Mouse (Mus musculus) thymus, postnatal 4 days (tissue): ENCODE measurements around the gene Satb2.

Experiments
- DNase-seq: peaks from one replicate; pipeline ENCODE4 v3.0.0; 2021

Gene Satb2

DNA sequence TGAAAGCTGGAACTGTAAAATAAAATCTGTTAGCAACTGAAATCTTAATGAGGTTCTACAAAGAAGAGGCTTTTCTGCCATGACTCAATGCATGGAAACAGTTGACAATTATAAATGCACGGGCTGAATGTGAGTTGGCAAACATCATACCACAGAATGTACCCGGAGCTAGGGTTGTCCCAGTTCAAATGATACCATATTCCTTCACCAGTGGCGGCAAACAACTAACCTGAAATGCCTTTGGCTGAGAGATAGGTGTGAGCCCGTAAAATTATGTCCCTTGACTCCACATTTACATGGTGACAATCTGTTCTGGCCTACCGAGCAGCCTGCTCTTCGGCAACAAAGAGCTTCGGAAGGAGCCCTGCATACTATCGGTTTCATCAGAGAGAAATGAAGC is 58.0 kb downstream of the Satb2 start:
- no peak for DNase-seq

DNA sequence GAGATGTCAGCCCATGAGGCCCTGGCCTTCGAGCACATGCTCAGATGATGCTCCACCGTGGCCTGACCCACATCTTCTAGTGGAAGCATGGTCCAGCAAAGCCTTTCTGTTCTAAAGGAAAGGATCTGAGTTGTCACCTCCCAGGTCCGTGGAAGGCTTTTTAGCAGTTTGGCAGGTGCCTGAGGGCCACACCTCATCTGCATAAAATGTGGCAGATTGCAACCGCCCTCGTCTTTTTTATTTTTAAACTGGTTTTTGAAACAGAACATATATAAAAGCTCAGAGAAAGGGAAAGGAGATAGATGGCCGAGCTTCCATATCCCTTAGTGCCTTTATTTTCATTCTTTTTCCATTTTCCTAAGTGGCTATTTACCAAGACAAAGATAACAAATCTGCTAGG is 64.2 kb downstream of the Satb2 start:
- no peak for DNase-seq

DNA sequence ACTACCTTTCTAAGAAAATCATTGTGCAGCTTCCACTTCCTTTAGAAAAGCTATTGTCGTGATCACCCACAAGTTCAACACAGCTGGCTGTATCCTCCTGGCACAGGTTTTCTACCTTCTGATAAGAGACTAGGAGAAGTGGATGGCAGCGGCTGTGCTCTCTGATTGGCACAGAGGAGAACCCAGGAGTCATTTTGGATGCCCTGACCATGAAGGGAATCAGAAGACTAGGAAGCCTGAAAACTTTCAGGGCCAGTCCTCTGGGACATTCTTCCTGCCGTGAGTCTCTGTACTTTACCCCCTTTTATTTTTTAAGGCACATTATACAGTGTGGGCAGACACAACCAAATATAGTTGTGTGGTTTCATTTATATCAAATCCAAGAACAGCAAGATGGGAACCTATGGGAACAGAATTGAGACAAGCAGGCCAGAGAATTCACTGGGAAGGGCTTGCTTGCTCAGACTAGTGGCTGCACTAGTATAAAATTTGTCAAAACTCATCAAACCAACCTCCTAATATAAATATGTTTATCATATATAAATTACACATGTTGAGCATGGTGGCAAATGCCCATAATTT is 77.7 kb downstream of the Satb2 start:
- no peak for DNase-seq

DNA sequence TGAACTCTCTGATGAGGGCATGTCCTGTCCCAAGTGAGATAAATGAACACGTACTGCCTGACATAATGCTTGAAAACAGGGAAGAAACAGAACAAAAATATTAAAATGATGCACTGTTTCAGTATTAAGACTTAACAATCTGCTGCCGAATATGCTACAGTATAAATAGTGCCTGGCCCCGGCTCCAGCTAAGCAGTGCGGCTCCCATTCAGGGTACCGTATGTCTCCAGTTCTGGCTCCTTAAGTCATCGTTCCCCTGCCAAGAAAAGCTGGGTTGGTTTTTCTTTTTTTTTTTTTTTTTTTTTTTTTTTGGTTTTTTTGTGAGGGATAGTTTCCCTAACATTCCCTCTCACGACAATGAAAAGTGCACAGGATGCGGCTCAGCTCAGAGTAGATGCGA is 78.3 kb downstream of the Satb2 start:
- DNase-seq = no peak

DNA sequence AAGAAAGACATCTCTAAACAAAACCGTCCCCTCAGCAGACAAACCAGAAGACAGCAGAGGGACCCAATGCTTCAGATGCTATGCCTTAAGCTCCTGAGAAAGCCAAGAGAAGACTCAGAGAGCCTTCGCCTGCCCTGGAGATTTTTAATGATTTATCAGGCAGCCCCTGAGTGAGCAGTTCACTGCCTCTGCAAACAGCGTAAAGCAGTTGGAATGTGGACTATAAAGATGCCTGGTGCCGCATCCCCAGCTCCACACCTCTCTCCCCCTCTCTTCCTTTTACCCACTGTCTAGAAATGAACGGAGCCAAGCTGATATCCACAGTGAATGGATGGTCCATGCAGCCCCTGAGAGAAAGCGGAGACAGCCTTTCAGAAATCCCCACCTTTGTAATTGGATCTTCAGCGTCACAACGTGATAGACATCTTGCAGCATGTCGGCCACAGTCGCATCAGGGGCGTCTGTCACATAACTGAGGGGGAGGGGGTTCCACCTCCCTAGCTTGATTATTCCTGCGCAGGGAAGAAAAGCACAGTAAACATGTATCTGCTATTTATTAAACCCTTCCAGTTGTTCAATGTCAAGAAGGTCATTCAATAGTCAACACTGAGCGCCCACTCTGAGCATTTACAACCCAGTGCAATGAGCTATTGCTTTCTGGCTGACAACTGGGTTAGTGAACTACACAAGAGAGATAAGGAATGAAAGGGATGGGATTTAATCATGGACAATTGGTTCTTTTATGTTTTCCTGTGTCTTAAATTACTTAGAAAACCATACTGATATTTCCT is 79.6 kb downstream of the Satb2 start:
- no peak for DNase-seq

DNA sequence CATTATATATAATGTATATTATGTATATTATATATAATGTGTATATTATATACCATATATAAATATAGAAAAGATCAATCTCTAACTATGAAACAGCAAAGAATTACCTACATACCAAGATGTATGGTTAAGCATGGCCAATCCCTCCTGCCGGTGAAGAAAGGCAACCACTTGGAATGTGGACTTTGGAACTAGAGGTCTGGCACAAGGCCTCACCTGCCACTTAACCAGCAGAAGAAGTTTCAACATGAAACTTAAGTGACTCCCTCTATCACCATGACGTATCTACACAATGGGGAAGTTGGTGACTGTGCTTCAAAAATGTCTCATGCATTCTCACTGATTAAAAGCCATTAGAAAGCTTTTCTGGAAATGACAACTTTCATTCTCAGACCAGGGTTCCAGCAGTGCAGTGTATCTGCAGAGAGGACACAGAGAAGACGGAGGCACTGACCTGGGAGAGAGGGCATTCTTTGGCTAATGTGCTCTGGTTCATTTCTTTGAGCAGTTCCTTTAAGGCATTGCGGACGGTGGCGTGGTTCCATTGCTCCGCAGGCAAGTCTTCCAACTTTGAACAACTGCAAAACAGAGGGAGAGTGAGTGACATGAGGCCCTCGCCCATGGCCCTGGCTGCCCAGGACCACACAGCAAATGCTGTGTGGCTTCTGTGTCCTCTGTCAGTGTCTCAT is 80.8 kb downstream of the Satb2 start:
- no peak for DNase-seq

DNA sequence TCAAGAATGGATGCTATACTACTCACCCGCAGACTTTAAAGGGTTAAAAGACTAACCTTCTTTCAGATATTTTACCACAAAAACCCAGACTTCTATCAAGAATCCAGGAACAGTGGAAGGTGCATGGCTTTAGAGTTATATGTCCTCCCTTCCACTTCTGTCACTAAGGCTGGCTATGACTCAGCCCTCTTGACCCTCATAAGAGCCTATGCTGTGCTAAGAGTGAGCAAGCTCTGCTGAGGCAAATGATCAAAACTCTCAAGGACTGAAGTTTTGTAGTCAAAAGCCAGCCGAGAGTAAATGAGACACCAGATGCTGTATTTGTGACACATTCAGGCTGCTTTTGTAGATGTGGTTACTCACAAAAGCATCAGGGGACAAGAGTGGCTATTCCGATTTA is 81.8 kb downstream of the Satb2 start:
- DNase-seq = no peak

DNA sequence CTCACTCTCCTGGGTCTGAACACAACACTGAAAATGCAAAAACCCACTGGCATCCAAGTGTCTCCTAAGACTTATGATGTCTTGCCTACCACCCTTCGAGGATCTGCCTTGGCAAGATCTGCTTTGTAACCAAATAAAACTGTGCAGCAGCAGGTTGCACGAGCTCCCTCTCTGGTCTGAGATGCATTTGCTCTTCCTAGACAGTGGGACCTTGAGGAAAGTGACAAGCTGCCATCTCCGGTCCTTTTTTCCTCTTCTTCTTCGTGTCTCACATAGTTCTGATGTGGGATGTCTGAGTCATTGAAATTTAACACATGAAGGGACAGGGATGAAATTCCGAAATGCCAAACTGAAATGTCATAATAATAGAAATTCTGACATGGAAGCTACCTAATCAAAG is 85.7 kb downstream of the Satb2 start:
- DNase-seq = no peak

DNA sequence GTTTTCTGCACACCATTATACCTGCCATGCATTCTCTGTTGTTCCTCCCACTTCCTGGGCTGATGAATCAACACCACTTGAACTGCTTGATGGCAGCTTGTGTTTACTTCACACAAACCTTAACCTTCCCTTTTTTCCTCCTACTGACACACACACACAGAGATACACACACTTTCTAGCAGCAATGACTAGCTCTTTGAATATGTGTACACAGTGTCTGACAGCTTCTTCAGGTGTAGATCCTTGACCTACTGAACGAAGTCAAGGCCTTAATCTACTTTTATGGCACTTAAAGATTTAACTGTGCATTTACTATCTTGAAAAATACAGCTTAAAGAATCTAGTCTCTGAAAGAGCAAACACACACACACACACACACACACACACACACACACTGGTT is 89.5 kb downstream of the Satb2 start:
- no peak for DNase-seq

DNA sequence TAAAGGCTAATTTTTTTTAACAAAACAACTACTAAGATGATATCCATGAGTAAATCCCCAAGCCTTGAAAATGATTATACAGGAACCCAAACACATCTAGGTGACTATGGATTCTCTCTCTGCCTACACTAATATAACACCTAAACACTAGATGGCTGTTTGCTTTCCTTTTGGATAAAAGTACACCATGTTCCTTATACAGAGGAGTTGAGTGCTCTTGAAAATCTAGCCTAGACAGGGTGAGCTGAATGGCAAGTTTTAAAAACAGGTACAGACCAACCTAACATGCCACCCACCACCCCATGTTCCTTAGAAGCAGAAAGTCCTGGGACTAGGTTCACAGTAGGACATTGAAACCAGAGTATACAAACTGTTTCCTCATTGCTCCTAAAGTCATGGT is 90.9 kb downstream of the Satb2 start:
- no peak for DNase-seq

DNA sequence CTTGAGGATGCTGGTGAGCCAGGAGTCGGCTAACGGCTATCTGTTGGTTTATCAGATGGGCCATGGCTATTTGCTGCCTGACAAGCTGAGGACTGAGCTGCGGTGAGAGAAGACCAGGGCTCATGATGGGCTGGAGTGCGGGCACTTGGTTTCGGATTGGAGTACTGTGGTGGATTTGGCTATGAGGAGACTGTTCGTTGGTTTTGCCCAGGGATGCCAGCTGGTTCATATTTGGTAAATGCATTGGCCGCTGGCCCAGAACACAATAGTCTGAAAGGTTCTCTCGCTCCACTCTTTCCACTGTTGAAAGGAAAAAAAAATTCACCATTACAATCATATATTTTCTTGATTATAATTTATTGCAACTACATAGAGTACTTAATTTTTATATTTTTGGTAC is 107.0 kb downstream of the Satb2 start:
- no peak for DNase-seq

DNA sequence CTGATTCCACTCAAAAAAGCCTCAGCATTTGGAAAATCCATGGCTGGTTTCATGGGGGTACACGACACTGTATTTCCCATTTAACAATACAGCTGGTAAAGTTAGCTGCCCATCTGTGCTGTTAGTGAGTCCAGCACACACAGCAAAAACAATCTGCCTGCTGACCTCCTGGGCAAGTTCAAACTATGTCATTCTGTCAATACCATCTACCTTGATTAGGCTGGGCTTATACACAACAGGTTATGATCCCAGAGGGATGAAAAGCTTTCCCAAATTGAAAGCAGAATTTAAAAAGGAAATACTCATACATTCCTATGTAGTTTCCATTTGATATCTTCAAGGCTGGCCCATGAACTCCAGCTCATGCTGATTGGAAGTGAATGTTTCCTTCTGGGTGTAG is 113.2 kb downstream of the Satb2 start:
- no peak for DNase-seq

DNA sequence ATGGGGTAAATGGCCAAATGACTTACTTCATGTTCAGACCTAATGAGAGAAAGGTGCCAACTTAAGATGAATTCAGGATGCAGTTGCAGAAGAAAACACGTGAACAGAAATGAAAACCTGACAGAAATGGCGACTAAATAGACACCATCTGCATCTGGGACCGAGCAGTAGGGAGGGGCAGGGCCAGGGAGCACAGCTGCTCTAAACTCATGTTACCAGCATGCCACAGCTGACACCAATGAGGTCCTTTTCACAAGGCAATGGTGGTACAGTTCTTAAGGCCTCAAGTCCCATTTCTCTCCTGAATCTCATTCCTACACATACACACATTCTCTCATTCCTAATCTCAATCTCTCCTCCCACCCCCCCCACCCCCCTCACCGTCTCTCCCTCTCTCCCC is 115.7 kb downstream of the Satb2 start:
- no peak for DNase-seq

DNA sequence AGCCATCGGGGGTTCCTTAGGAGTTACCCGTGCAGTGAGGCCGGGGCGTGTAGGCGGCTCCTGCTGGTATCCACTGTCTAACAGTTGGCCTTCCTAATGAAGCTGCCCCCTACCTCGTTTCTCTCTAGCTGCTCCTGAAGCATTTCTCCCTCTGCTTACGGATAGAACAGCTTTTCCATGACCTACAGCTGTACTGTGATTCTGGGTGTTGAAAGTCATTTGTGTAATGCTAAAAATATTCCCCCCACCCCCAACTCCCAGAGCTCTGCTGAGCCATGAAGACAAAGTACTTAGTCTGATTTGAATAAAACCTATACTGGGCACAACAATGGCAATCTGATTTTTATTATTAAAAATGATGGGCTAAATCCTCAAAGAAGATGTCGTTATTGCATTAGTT is 121.2 kb downstream of the Satb2 start:
- DNase-seq = no peak

DNA sequence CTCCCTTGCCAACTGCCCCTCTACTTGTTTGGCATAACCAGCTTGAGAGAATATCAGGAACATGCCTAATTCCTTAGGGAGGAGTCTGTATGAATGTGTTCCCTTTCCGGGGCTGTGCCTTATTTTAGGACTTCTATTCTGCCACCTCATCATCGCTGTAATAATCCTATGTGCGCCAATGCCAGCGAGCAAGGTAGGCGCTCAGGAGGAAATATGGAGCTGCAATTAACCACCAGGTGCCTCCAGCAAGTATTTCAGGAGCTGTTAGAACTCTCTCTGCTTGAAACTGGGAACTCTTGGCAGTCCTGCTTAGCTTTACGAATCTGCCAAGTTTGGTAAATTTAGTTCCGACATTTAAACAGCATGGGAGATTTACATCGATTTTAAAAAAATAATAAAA is 128.0 kb downstream of the Satb2 start:
- no peak for DNase-seq

DNA sequence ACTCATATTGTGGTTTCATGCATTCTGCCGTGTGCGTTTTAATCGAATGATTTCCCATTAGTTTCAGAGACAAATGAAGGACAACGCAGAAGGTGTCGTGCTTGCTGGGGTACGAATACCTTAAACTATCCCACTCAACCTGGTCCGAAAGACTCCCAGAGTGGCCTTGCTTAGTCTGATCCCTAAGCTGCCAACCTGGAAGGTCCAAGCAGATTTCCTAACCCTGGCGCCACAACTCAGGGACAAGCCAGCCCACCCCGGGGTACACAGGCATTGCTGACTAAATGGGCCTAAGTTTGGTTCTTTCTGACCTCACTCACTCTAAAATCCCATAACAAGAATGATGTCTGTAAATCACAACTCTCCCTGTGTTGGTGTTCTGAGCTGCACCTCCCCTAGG is 132.1 kb downstream of the Satb2 start:
- no peak for DNase-seq

DNA sequence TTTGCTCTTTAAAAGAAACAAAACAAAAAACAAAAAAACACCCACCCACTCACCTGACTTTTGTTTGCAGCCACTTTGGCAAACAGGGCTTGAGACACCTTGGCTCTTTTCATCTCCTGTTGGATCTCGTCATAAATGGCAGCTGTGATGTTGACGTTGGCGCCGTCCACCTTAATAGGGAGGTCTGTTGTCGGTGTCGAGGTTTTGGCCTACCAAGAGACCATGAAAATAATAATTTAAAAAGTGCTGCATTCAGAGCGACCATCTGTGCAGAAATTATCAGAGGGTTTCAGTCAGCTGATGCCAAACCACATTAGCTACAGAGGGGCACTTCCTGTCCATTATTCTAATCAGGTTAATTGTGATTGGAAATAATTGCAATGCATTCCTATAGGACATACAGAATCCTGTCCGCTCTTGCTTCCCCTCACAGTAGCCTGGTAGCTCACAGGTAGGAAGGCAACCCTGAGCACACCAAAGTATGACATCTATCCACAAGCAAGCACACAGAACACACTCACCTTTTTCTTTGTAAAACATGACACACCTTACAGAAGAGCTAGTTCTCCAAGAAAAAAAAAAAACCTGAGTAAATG is 132.8 kb downstream of the Satb2 start:
- no peak for DNase-seq

DNA sequence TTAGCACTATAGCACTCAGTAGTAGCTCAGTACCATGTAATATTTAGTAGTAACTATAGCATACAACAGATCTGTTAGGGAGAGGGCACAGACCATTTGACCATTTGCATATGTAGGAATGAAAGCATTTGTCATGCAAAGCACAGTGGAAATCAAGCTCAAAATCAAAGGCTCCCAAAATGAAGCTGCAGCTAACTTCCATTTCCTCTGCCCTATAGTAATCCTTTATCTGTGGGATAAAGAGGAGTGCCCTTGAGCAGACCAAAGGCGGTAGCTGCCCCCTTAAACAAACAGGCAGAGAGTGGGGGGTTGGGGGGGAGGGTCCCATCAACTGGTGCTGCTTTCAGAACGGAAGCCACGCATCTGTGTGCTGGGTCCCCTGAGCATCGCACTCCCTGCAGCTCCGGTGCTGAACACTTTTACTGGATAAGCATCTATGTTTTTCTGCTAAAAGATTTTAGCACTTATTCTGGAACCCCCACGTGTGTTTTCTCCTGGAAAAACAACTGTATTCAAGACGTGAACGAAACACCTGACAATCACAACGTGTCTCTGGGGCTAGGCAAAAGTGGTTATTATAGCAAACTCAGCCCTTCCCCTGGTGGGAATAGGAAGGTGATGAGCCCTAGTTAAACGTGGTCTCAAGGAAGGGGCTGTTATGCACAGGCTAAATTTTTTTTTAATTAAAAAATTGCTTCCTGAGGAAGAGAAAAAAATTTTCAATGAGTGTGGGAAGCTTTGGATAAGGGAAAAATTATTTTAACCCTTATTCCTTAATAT is 133.7 kb downstream of the Satb2 start:
- no peak for DNase-seq

DNA sequence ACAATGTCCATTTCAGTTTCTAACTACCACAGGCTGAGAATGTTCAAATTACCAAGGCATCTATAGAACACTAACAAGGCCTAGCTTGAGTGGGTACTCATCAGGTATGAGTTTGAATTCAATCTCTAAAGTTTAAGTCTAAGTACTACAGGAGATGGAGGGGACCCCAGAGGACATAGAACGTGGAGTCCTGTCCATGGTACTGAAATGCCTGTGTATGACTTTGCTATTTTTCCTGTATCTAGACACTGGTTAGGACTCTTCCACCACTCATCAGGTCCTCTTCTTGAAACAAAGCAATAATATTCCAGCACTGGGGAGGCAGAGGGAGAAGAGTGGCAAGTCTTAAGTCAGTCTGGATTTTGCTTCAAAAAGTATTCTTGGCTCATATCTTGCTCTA is 139.5 kb downstream of the Satb2 start:
- DNase-seq = no peak

DNA sequence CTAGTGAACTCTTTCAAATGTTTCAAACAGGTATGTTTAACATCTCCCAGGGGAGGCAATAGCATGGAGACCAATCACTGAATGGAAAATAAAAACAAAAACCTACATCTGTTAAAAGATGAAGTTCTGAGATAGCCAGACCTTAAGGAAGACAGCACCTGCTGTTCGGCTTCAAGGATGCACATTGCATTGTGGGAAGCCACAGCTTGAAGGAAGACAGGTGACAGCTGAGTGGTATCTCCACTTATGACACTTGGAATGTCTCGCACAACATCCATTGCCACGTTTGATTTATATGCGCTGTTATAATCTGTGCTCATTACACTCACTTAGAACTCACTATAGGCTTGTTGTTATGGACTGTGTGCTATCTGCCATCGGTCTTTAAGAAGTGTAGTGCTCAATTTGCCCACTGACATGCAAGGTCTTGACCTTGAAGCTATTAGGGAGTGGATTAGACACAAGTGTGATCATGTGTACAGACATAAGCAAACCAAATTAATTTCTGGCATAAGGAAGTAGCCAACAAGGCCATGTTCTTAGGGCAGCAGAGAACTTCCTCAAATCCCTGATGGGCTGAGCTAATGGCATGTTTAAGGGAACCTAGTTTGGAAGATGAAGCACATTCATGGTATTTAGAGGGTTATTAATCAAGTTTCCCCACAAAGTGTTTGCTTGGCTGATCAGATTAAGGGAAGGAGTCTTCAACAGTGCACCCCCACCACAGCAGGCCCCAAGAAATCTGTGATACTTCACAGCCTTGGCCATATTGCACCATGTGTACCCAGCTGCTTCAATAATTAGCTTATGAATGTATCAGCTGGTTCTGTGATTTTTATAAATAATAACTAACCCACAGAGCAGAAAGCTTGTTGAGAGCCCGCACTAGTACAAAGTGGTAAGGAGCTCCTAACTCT is 144.2 kb downstream of the Satb2 start:
- no peak for DNase-seq

DNA sequence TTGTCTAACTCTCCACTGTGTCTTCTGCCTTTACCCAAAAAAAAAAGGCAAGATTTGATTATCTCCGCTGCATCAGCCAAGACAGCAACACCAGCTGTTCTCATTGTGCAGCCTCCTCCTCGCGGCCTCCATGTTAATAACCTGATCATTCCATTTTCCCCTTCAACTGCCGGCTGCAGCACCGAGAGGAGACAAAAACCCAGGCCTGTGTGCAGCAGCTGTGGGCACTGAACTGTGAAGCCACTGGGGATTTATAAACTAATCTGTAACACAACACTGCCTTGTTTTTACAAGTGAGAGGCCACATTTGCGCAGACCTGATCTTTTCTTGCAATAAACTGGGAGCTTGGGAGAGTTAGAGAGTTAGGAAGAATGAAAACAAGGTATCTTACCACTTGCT is 145.1 kb downstream of the Satb2 start:
- no peak for DNase-seq

DNA sequence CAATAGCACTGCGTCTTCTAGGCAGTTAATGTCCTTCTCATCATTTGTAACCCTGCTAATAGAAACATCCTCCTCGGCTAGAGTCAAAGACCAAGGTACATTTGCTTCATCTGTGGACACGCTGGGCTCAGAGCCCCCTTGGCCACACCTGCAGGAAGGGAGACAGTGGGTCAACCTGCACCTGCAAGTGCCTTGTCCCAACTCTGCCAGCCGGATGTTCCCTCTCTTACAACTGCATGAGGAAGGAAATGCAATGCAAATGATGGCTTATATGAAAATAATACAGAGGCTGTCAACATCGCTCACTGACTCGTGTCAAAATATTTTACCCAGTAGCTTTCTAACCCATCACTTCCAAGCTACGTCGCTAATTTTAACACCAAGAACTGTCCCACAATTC is 145.7 kb downstream of the Satb2 start:
- DNase-seq = no peak
